Mouse (Mus musculus): ENCODE measurements around the gene Rps21. TPM values are rescaled to one million over a fixed set of nuclear protein-coding genes. Genes with fewer than 3 reads are reported as not detected.

The Rps21 gene
- total and polyA plus RNA-seq, 2 experiments: 713 to 880 TPM

- Histone ChIP-seq H3K36me3 (ENCODE audit: control insufficient read depth, insufficient read depth, low read length) (peaks cover 9% of the 10 kb centered on the region; the same call in 1 of the 2 replicates), H3K27me3 (ENCODE audit: control insufficient read depth, insufficient read depth, low read length) (no peaks in the 10 kb centered on the region), H3K4me1 (ENCODE audit: control insufficient read depth, insufficient read depth, low read length) (peaks cover 2% of the 10 kb centered on the region), H3K4me3 (ENCODE audit: insufficient read depth, low read depth, low read length) (no peak overlapping the region), H3K27ac (replicated peaks; ENCODE audit: insufficient read depth, low read depth, low read length) (no peak overlapping the region), H3K9ac (ENCODE audit: low read depth, low read length) (no peak overlapping the region), H3K79me2 (ENCODE audit: control insufficient read depth, insufficient read depth, low read length) (no peaks in the 10 kb centered on the region; the same call in 1 of the 2 replicates)
- WGBS: 86% methylated on average over 3 of the region's 3 CpGs
- TF ChIP-seq POLR2A (IDR thresholded peaks at IDR 0.05; ENCODE audit: extremely low read depth, insufficient read depth, low read length) (no peak), CTCF (IDR thresholded peaks at IDR 0.05; ENCODE audit: low read depth, low read length) (no peak)
- no peak for DNase-seq (ENCODE audit: extremely low read depth, low read depth, low spot score)
Measured at GRCm38 (mm10) chr2:180262441-180262840, 5.3 kb downstream of the Rps21 start.

GRCm38 (mm10) chr2:180262891-180263290, 5.7 kb downstream of the Rps21 start:
- Histone ChIP-seq H3K27ac (replicated peaks; ENCODE audit: insufficient read depth, low read depth, low read length) (no peak overlapping the region), H3K4me3 (ENCODE audit: insufficient read depth, low read depth, low read length) (no peak overlapping the region), H3K27me3 (ENCODE audit: control insufficient read depth, insufficient read depth, low read length) (no peaks in the 10 kb centered on the region), H3K9ac (ENCODE audit: low read depth, low read length) (no peak overlapping the region), H3K79me2 (ENCODE audit: control insufficient read depth, insufficient read depth, low read length) (no peaks in the 10 kb centered on the region; the same call in 1 of the 2 replicates), H3K36me3 (ENCODE audit: control insufficient read depth, insufficient read depth, low read length) (peaks cover 11% of the 10 kb centered on the region; the same call in 1 of the 2 replicates), H3K4me1 (ENCODE audit: control insufficient read depth, insufficient read depth, low read length) (peaks cover 1% of the 10 kb centered on the region)
- 66% methylated on average over 10 of the region's 10 CpGs for WGBS
- no peak for DNase-seq (ENCODE audit: extremely low read depth, low read depth, low spot score)
- no peak for TF ChIP-seq CTCF (IDR thresholded peaks at IDR 0.05; ENCODE audit: low read depth, low read length)
- no peak for TF ChIP-seq POLR2A (IDR thresholded peaks at IDR 0.05; ENCODE audit: extremely low read depth, insufficient read depth, low read length)

- Histone ChIP-seq H3K4me3 (ENCODE audit: insufficient read depth, low read depth, low read length) (no peak overlapping the region), H3K36me3 (ENCODE audit: control insufficient read depth, insufficient read depth, low read length) (peaks cover 5% of the 10 kb centered on the region; the same call in 1 of the 2 replicates), H3K79me2 (ENCODE audit: control insufficient read depth, insufficient read depth, low read length) (peaks cover 22% of the 10 kb centered on the region; the same call in 1 of the 2 replicates), H3K27ac (replicated peaks; ENCODE audit: insufficient read depth, low read depth, low read length) (no peak overlapping the region), H3K27me3 (ENCODE audit: control insufficient read depth, insufficient read depth, low read length) (no peaks in the 10 kb centered on the region), H3K9ac (ENCODE audit: low read depth, low read length) (no peak overlapping the region), H3K4me1 (ENCODE audit: control insufficient read depth, insufficient read depth, low read length) (peaks cover 12% of the 10 kb centered on the region)
- no peak for DNase-seq (ENCODE audit: extremely low read depth, low read depth, low spot score)
- WGBS: 72% methylated on average over 2 of the region's 2 CpGs
- TF ChIP-seq CTCF (IDR thresholded peaks at IDR 0.05; ENCODE audit: low read depth, low read length) (no peak), POLR2A (IDR thresholded peaks at IDR 0.05; ENCODE audit: extremely low read depth, insufficient read depth, low read length) (no peak)
Measured at GRCm38 (mm10) chr2:180267955-180268354, 10.8 kb downstream of the Rps21 start.

GRCm38 (mm10) chr2:180269329-180269728, 12.2 kb downstream of the Rps21 start:
- 95% methylated on average over 10 of the region's 10 CpGs for WGBS
- DNase-seq (ENCODE audit: extremely low read depth, low read depth, low spot score): no peak
- no peak for TF ChIP-seq CTCF (IDR thresholded peaks at IDR 0.05; ENCODE audit: low read depth, low read length)
- no peak for TF ChIP-seq POLR2A (IDR thresholded peaks at IDR 0.05; ENCODE audit: extremely low read depth, insufficient read depth, low read length)
- Histone ChIP-seq H3K79me2 (ENCODE audit: control insufficient read depth, insufficient read depth, low read length) (peaks cover 23% of the 10 kb centered on the region; the same call in 1 of the 2 replicates), H3K27me3 (ENCODE audit: control insufficient read depth, insufficient read depth, low read length) (no peaks in the 10 kb centered on the region), H3K9ac (ENCODE audit: low read depth, low read length) (no peak overlapping the region), H3K36me3 (ENCODE audit: control insufficient read depth, insufficient read depth, low read length) (peaks cover 5% of the 10 kb centered on the region; the same call in 1 of the 2 replicates), H3K4me3 (ENCODE audit: insufficient read depth, low read depth, low read length) (no peak overlapping the region), H3K27ac (replicated peaks; ENCODE audit: insufficient read depth, low read depth, low read length) (no peak overlapping the region), H3K4me1 (ENCODE audit: control insufficient read depth, insufficient read depth, low read length) (peaks cover 14% of the 10 kb centered on the region)

- H3K36me3 ChIP-seq (ENCODE audit: control insufficient read depth, insufficient read depth, low read length): peaks cover 5% of the 10 kb centered on the region; the same call in 1 of the 2 replicates
- H3K79me2 ChIP-seq (ENCODE audit: control insufficient read depth, insufficient read depth, low read length): peaks cover 23% of the 10 kb centered on the region; the same call in 1 of the 2 replicates
- H3K27me3 ChIP-seq (ENCODE audit: control insufficient read depth, insufficient read depth, low read length): no peaks in the 10 kb centered on the region
- WGBS: 78% methylated on average over 7 of the region's 7 CpGs
- no peak overlapping the region for H3K4me3 ChIP-seq (ENCODE audit: insufficient read depth, low read depth, low read length)
- no peak overlapping the region for H3K9ac ChIP-seq (ENCODE audit: low read depth, low read length)
- H3K27ac ChIP-seq (replicated peaks; ENCODE audit: insufficient read depth, low read depth, low read length): no peak overlapping the region
- peaks cover 17% of the 10 kb centered on the region for H3K4me1 ChIP-seq (ENCODE audit: control insufficient read depth, insufficient read depth, low read length)
- TF ChIP-seq CTCF (IDR thresholded peaks at IDR 0.05; ENCODE audit: low read depth, low read length) (no peak), POLR2A (IDR thresholded peaks at IDR 0.05; ENCODE audit: extremely low read depth, insufficient read depth, low read length) (no peak)
- no peak for DNase-seq (ENCODE audit: extremely low read depth, low read depth, low spot score)
Measured at GRCm38 (mm10) chr2:180270537-180271255, 13.5 kb downstream of the Rps21 start.
